Mouse (Mus musculus) macrophage (primary cell): ENCODE results near the gene Arpc4. TPM values are rescaled to one million over a fixed set of nuclear protein-coding genes. Genes with fewer than 3 reads are reported as not detected.

Experiments
- H3K27ac ChIP-seq: fragments of 350-480 bp; formaldehyde crosslinking; 2 replicates; pipeline ENCODE4 v1.9.0; 2021
- H3K36me3 ChIP-seq: fragments of 350-480 bp; formaldehyde crosslinking; 2 replicates; pipeline ENCODE4 v1.9.0; 2021; ENCODE audit errors: inconsistent target
- H3K4me3 ChIP-seq: fragments of 350-480 bp; formaldehyde crosslinking; 2 replicates; pipeline ENCODE4 v1.9.0; 2021; ENCODE audit errors: inconsistent target
- H3K79me2 ChIP-seq: fragments of 350-480 bp; formaldehyde crosslinking; 2 replicates; pipeline ENCODE4 v1.9.0; 2021; ENCODE audit errors: inconsistent target
- WGBS: methylation state at CpG from one replicate; pipeline ENCODE4 v1.1.7; 2026; ENCODE audit warnings: inconsistent platforms; ENCODE audit not compliant: missing documents; 5-methylcytosine and 5-hydroxymethylcytosine counted together
- polyA plus RNA-seq: library from polyadenylated mRNA; stranded (reverse); fragments of 250-400 nt; gene quantifications from 3 replicates; pipeline ENCODE4 v1.2.4, GENCODE M21; 2018; ENCODE audit warnings: inconsistent platforms

Gene Arpc4
- polyA plus RNA-seq, 1 experiment from 2014 or later, result 315 TPM

DNA sequence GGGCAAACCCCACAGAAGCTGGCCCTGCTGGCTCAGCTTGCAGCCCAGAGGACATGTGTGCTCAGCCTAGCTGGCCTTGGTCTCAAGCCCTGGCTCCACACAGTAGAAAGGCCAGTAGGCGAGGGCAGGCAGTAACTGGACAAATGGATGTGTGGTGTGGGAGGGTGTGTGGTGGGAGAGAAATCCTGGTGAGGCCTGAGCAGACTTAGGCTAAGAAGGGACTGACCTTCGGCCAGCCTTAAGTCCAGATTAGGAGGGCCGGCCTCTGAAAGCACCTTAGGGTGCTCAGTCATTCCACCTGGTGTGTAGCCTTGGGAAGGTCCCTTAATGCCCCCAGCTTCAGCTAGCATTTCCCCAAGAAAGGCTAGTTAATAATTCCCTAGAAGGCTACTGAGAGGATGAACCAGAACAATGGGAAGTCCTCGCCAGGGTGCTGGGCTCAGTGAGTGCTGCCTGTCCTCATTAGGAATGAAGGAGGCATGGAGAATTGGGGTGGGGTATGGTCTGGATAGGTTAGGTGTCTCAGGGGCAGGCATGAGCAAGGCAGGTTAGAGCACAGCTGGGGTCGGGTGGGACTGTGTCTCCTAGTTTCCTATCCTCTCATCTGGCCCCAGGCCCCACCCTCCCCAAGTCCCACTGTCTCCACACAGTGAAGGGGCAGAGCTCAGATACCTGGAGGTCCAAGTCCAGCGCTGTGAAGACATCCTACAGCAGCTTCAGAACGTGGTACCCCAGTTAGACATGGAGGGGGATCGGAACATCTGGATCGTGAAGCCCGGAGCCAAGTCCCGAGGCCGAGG, 26.9 kb downstream of the Arpc4 start:
- H3K4me3 ChIP-seq, result no peak overlapping the region
- H3K79me2 ChIP-seq, result no peaks in the 10 kb centered on the region
- no peak overlapping the region for H3K27ac ChIP-seq
- 97% methylated on average over 12 of the region's 12 CpGs for WGBS
- H3K36me3 ChIP-seq, result peaks cover 66% of the 10 kb centered on the region

GRCm38 (mm10) chr6:113405483-113405882, 27.6 kb downstream of the Arpc4 start:
- H3K36me3 ChIP-seq, result peaks cover 66% of the 10 kb centered on the region

DNA sequence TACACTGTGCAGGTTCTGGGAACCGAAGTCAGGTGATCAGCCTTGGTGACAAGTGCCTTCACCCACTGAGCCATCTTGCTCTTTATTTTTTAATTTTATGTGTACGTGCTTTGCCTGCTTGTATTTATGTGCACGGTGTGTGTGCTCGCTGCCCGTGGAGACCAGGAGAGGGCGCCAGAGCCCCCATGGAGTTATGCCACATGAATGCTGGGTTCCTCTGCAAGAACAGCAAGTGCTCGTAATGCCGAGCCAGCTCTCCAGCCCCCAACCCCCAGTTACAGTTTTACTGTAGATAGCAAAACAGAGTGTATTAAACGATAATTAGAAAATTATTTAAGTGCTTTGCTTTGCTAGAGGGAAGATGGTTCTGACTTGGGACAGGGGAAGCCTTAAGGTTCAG, 28.8 kb downstream of the Arpc4 start:
- H3K79me2 ChIP-seq, result no peaks in the 10 kb centered on the region
- peaks cover 63% of the 10 kb centered on the region for H3K36me3 ChIP-seq
- 95% methylated on average over 9 of the region's 9 CpGs for WGBS
- H3K4me3 ChIP-seq, result no peak overlapping the region
- no peak overlapping the region for H3K27ac ChIP-seq

More at GRCm38 (mm10) chr6:113405483-113405882, 27.6 kb downstream of the Arpc4 start:
- WGBS, result 91% methylated on average over 6 of the region's 6 CpGs
- H3K4me3 ChIP-seq, result no peak overlapping the region
- no peak overlapping the region for H3K27ac ChIP-seq
- H3K79me2 ChIP-seq, result no peaks in the 10 kb centered on the region

GRCm38 (mm10) chr6:113410001-113410400, 32.1 kb downstream of the Arpc4 start:
- 90% methylated on average over 1 of the region's 1 CpGs for WGBS
- H3K4me3 ChIP-seq, result no peak overlapping the region
- no peak overlapping the region for H3K27ac ChIP-seq
- no peaks in the 10 kb centered on the region for H3K79me2 ChIP-seq
- peaks cover 69% of the 10 kb centered on the region for H3K36me3 ChIP-seq

- H3K79me2 ChIP-seq, result no peaks in the 10 kb centered on the region
- peaks cover 10% of the 10 kb centered on the region; the same call in 1 of the 2 replicates for H3K36me3 ChIP-seq
- H3K4me3 ChIP-seq, result no peak overlapping the region
- H3K27ac ChIP-seq, result no peak overlapping the region
- 88% methylated on average over 5 of the region's 5 CpGs for WGBS
These were observed 38.5 kb downstream of the Arpc4 start for GRCm38 (mm10) chr6:113416416-113416815.

GRCm38 (mm10) chr6:113418441-113419198, 40.7 kb downstream of the Arpc4 start:
- Histone ChIP-seq H3K4me3 (peak overlapping the region; percentile 65), H3K27ac (0 out of 2 replicates have a peak overlapping the region, but pooled peaks have one; percentile 10), H3K36me3 (peaks cover 1% of the 10 kb centered on the region; the same call in 1 of the 2 replicates), H3K79me2 (no peaks in the 10 kb centered on the region)
- WGBS, result 12% methylated on average over 16 of the region's 16 CpGs

GRCm38 (mm10) chr6:113419199-113419587, 41.3 kb downstream of the Arpc4 start, which contains the start of gene Rpusd3:
TSS of gene Rpusd3 (minus strand) at chr6:113419340.
- Histone ChIP-seq H3K27ac (0 out of 2 replicates have a peak within 1 kb of the TSS, but pooled peaks have one; percentile 10), H3K4me3 (peak within 1 kb of the TSS; percentile 65), H3K79me2 (no peaks in the 10 kb centered on the region), H3K36me3 (no peaks in the 10 kb centered on the region)
- WGBS, result under 1% methylated on average over 25 of the region's 25 CpGs

DNA sequence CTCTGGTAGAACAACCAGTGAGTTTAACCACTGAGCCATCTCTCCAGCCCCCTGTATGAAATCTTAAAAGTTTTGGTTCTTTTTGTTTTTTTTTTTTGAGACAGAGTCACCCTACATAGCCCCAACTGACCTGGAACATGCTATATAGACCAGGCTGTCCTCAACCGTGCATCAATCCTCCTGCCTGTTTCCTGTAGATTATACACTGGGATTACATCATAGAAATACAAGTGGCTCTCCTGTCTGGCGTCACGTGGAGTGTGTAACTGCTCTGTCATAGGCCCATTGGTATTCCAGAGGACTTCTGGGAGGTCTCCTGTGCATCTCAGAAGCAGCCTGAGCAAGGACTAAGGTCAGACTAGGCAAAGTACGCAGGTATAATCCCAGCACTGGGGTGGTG, 45.1 kb downstream of the Arpc4 start:
- H3K4me3 ChIP-seq, result no peak overlapping the region
- 40% methylated on average over 4 of the region's 4 CpGs for WGBS
- H3K36me3 ChIP-seq, result no peaks in the 10 kb centered on the region
- H3K79me2 ChIP-seq, result no peaks in the 10 kb centered on the region
- no peak overlapping the region for H3K27ac ChIP-seq

DNA sequence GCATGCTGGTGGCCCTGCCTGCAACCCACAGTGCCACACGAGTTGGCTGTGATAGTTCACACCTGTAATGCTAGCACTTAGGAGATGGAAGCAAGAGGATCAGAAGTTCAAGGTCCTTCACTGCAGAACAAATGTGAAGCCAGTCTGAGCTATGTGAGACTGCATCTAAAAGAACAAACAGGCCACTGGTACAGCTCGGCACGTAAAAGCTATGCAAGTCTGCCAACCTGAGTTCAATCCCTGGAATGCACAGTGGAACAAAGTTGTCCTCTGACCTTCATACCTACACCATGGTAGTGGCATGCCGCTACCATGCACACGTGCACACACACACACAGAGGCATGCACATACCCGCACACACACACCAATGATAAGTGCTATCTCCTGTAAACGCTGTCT, 46.3 kb downstream of the Arpc4 start:
- Histone ChIP-seq H3K4me3 (no peak overlapping the region), H3K36me3 (no peaks in the 10 kb centered on the region), H3K79me2 (no peaks in the 10 kb centered on the region), H3K27ac (no peak overlapping the region)
- WGBS, result 88% methylated on average over 7 of the region's 7 CpGs

GRCm38 (mm10) chr6:113426696-113427095, 48.8 kb downstream of the Arpc4 start:
- H3K4me3 ChIP-seq, result no peak overlapping the region
- WGBS, result 87% methylated on average over 4 of the region's 4 CpGs
- H3K79me2 ChIP-seq, result no peaks in the 10 kb centered on the region

DNA sequence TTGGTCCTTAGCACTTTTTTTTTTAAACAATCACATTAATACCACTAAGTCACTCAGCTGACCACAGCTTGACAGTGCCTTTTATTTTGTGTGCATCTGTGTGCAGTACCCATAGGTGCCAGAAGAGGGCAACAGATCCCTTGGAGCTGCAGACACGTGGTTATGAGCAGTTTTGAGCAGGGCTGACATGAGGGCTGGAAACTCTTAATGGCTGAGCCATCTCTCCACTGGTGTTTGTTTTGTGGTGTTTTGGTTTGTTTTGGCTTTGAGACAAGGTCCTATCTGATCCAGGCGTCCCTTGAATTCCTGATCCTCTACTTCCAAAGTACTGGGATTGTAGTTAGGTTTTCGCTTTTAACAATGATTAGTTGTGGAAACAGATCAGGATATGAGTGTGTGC, 49.5 kb downstream of the Arpc4 start:
- no peak overlapping the region for H3K4me3 ChIP-seq
- H3K27ac ChIP-seq, result no peak overlapping the region
- no peaks in the 10 kb centered on the region for H3K79me2 ChIP-seq
- H3K36me3 ChIP-seq, result no peaks in the 10 kb centered on the region
- 77% methylated on average over 3 of the region's 3 CpGs for WGBS

More at GRCm38 (mm10) chr6:113426696-113427095, 48.8 kb downstream of the Arpc4 start:
- no peak overlapping the region for H3K27ac ChIP-seq
- no peaks in the 10 kb centered on the region for H3K36me3 ChIP-seq

- 98% methylated on average over 16 of the region's 16 CpGs for WGBS
- no peak overlapping the region for H3K4me3 ChIP-seq
- H3K27ac ChIP-seq, result no peak overlapping the region
- H3K36me3 ChIP-seq, result no peaks in the 10 kb centered on the region
- H3K79me2 ChIP-seq, result no peaks in the 10 kb centered on the region
These were observed 50.1 kb downstream of the Arpc4 start for GRCm38 (mm10) chr6:113428006-113428405.

DNA sequence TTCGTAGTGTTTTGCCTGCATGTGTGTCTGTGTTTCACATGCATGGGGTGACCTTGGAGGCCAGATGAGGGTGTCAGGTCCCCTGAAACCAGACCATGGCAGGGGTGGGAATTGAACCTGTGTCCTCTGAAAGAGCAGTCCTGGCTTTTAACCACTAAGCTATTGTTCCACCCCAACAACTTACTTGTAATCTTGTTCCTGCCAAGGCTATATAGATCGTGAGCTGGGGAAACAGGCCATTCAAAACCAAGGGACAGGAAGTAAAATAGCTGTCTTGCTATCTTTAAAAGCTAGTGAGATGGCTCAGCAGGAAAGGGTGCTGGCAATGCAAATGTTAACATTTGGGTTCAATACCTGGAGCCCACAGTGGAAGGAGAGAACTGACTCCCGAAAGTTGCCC, 52.0 kb downstream of the Arpc4 start:
- Histone ChIP-seq H3K79me2 (no peaks in the 10 kb centered on the region), H3K27ac (no peak overlapping the region), H3K4me3 (no peak overlapping the region), H3K36me3 (no peaks in the 10 kb centered on the region)
- 43% methylated on average over 2 of the region's 3 CpGs for WGBS

DNA sequence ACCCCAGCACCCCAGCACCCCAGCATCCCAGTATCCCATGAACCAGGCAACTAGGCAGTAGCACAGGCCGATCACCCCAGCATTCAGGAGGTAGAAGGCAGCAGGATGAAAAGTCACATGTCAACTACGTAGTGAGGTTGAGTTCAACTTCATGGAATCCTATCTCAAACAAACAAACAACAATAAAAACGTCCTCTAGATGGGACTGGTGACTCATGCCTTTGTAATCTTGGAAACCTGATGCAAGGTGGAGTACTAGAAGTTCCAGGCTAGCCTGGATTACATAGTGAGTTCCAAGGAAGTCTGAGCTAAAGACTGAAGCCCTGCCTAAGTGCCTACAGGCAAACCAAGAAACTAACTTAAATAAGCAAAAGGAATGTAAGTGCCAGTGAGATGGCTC, 52.9 kb downstream of the Arpc4 start:
- WGBS, result 75% methylated on average over 3 of the region's 3 CpGs

DNA sequence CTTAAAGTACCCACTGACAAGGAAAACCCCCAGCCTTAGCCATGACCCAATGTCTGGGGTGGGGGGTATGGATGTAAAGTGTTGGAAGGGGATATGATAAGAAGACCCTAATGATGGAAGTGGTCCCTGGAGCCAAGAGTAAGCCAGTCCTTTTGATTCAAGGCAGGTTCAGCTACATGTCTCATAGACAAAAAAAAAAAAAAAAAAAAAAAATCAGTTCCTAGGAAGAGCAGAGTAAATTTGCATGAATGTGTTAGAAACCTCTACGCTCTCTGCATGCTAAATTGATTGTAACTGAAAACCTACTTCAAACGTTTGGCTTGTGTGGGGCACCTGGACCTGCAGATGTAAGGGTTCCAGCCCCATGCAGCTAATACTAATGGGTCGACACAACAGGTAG, 53.9 kb downstream of the Arpc4 start:
- no peak overlapping the region for H3K27ac ChIP-seq
- H3K79me2 ChIP-seq, result no peaks in the 10 kb centered on the region
- no peak overlapping the region for H3K4me3 ChIP-seq
- 75% methylated on average over 2 of the region's 3 CpGs for WGBS
- no peaks in the 10 kb centered on the region for H3K36me3 ChIP-seq

More for the DNA sequence above, 52.9 kb downstream of the Arpc4 start:
- Histone ChIP-seq H3K4me3 (no peak overlapping the region), H3K27ac (no peak overlapping the region), H3K79me2 (no peaks in the 10 kb centered on the region), H3K36me3 (no peaks in the 10 kb centered on the region)
